Mouse (Mus musculus) erythroblast, embryonic 14.5 days (primary cell): ENCODE measurements around the gene Pde11a.

Experiments used
- GATA1 ChIP-seq: IDR thresholded peaks from 2 replicates; pipeline ENCODE4 v1.6.1; 2012; ENCODE audit warnings: low read length, inconsistent platforms, mixed read lengths
- TAL1 ChIP-seq: IDR thresholded peaks from 3 replicates; pipeline ENCODE4 v1.6.1; 2012; ENCODE audit warnings: low read length, inconsistent platforms, mixed read lengths

GRCm38 (mm10) chr2:75998692-75999091 lies 339.9 kb downstream of the Pde11a start:
- TF ChIP-seq GATA1 (no peak), TAL1 (no peak)
